Mouse (Mus musculus): ENCODE measurements around the gene Flnc. TPM values are rescaled to one million over a fixed set of nuclear protein-coding genes. Genes with fewer than 3 reads are reported as not detected.

Flnc gene
- polyA plus RNA-seq, 2 experiments, result 0.14 to 0.23 TPM

DNA sequence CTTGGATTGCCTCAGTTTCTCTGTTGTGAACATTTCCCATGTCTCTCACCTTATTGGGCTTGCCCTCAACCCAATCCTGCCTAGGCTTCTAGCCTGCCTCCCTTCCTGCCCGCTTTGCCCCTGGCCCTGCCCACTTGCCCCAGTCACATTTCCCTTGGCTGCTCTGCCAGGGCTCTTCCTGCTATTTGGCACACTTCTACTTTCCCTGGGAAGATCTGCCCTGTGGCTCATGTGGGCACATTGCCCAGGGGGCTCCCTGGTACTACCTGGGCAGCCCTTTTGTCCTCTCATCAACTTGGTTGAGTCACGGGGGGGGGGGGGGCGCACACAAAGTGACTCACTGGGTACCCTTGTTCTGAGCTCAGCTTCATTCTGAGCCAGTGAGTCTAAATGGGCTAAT is 900 bp upstream of the Flnc start:
- Histone ChIP-seq H3K4me2 (ENCODE audit: low read depth) (no peak overlapping the region), H3K27me3 (ENCODE audit: control insufficient read depth, insufficient read depth, low read length) (peaks cover 43% of the 10 kb centered on the region), H3K27ac (no peak overlapping the region), H3K9me3 (ENCODE audit: control insufficient read depth, low read length) (no peaks in the 10 kb centered on the region), H3K36me3 (replicated peaks; ENCODE audit: control insufficient read depth, insufficient read depth, low read depth) (no peaks in the 10 kb centered on the region), H3K4me3 (ENCODE audit: insufficient read depth in 1 of 2, low read depth in 2 of 2, low read length in 2 of 2) (no peak overlapping the region), H3K9ac (replicated peaks) (no peak overlapping the region), H3K4me1 (replicated peaks; ENCODE audit: control insufficient read depth in 2 of 2, insufficient read depth in 2 of 2, low read length in 1 of 2) (no peaks in the 10 kb centered on the region)
- no peak for TF ChIP-seq EP300 (IDR thresholded peaks at IDR 0.05; ENCODE audit: low read depth)
- no peak for TF ChIP-seq CTCF (IDR thresholded peaks at IDR 0.05; ENCODE audit: low read depth)
- ATAC-seq (ENCODE audit: insufficient read depth), result no peak
- WGBS (ENCODE audit: insufficient replicate concordance), result 30% methylated on average over 3 of the region's 3 CpGs
- no peak for DNase-seq (ENCODE audit: low read depth in 3 of 3, low spot score in 3 of 3)

DNA sequence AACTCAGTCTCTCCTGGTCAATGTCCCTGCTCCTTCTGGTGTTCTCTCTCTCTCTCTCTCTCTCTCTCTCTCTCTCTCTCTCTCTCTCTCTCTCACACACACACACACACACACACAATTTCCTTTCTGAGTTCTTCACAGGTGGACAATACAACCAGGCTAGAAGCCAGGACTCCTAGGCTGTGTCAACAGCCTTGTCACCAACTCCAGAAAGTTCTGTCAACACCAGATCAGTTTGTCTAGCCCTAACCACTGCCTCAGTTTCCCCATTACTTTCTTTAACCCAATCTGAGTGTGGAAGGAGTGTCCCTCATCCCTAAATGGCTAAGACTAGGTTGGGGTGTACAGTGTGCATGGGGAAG is 399 bp upstream of the Flnc start:
- Histone ChIP-seq H3K4me2 (ENCODE audit: low read depth) (peak overlapping the region; percentile 49; the same call in 1 of the 2 replicates), H3K27ac (no peak overlapping the region), H3K27me3 (ENCODE audit: control insufficient read depth, insufficient read depth, low read length) (peaks cover 43% of the 10 kb centered on the region), H3K4me1 (replicated peaks; ENCODE audit: control insufficient read depth in 2 of 2, insufficient read depth in 2 of 2, low read length in 1 of 2) (no peaks in the 10 kb centered on the region), H3K9ac (replicated peaks) (no peak overlapping the region), H3K4me3 (ENCODE audit: insufficient read depth in 1 of 2, low read depth in 2 of 2, low read length in 2 of 2) (peak overlapping the region in 1 of 2 experiments; percentile 35; a peak in 2 of 4 replicates), H3K9me3 (ENCODE audit: control insufficient read depth, low read length) (no peaks in the 10 kb centered on the region), H3K36me3 (replicated peaks; ENCODE audit: control insufficient read depth, insufficient read depth, low read depth) (no peaks in the 10 kb centered on the region)
- TF ChIP-seq CTCF (IDR thresholded peaks at IDR 0.05; ENCODE audit: low read depth) (no peak), EP300 (IDR thresholded peaks at IDR 0.05; ENCODE audit: low read depth) (no peak)
- ATAC-seq (ENCODE audit: insufficient read depth), result no peak
- no peak for DNase-seq (ENCODE audit: low read depth in 3 of 3, low spot score in 3 of 3)

DNA sequence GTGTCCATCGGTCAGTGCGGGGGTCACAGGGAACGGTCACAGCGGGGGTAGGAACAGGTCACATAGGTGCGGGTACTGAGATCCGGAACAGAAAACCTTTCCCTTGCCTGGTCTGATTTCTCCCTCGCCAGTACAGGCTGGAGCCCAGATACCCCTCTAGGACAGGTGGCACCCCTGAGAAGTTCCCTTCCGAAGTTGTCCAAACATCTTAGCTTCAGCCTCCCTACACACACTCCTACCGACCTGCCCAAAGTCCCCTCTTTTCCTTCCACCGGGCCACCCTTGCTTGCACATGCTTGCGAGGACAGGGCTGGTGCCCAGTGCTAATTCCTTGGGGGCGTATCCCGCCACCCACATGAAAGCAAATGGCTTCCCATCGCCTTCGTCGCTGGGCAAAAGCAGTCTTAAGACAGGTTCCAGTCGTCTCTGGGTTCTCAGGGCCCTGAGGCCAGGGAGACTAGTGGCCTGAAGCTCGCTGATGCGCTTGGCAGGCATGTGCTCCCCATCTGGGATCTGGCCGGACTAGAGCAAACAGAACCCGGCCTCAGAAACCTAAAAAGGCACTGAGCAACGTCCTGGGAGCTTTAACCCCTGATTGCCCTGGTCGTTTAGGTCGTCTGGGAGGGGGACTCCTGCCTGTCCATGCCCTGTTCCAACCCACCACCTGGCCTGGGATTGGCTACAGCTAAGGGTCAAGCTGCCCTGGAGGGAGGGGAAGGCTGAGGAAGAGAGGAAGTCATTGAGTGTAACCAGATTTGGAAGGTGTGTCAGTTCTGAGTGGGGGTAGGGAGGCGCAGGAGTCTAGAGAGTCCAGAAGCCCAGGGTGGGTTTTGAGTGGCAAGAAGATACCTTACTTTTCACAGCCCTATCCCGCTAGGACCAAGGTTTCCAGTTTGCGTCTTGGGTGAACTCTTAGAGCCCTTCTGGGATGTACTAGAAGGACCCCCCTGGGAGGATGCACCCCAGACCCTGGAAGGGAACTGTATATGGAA is 1.0 kb downstream of the Flnc start:
- H3K27me3 ChIP-seq (ENCODE audit: control insufficient read depth, insufficient read depth, low read length), result peaks cover 43% of the 10 kb centered on the region
- H3K4me3 ChIP-seq (ENCODE audit: insufficient read depth in 1 of 2, low read depth in 2 of 2, low read length in 2 of 2), result peak overlapping the region; percentile 16 to 35; a peak in 2 of 4 replicates
- H3K4me1 ChIP-seq (replicated peaks; ENCODE audit: control insufficient read depth in 2 of 2, insufficient read depth in 2 of 2, low read length in 1 of 2), result no peaks in the 10 kb centered on the region
- no peak for DNase-seq (ENCODE audit: low read depth in 3 of 3, low spot score in 3 of 3)
- H3K27ac ChIP-seq, result no peak overlapping the region
- no peaks in the 10 kb centered on the region for H3K9me3 ChIP-seq (ENCODE audit: control insufficient read depth, low read length)
- H3K4me2 ChIP-seq (ENCODE audit: low read depth), result no peak overlapping the region; the same call in 1 of the 2 replicates
- WGBS (ENCODE audit: insufficient replicate concordance), result 5% methylated on average over 27 of the region's 27 CpGs
- no peak for ATAC-seq (ENCODE audit: insufficient read depth)
- H3K9ac ChIP-seq (replicated peaks), result no peak overlapping the region
- no peak for TF ChIP-seq CTCF (IDR thresholded peaks at IDR 0.05; ENCODE audit: low read depth)
- TF ChIP-seq EP300 (IDR thresholded peaks at IDR 0.05; ENCODE audit: low read depth), result no peak
- no peaks in the 10 kb centered on the region for H3K36me3 ChIP-seq (replicated peaks; ENCODE audit: control insufficient read depth, insufficient read depth, low read depth)

DNA sequence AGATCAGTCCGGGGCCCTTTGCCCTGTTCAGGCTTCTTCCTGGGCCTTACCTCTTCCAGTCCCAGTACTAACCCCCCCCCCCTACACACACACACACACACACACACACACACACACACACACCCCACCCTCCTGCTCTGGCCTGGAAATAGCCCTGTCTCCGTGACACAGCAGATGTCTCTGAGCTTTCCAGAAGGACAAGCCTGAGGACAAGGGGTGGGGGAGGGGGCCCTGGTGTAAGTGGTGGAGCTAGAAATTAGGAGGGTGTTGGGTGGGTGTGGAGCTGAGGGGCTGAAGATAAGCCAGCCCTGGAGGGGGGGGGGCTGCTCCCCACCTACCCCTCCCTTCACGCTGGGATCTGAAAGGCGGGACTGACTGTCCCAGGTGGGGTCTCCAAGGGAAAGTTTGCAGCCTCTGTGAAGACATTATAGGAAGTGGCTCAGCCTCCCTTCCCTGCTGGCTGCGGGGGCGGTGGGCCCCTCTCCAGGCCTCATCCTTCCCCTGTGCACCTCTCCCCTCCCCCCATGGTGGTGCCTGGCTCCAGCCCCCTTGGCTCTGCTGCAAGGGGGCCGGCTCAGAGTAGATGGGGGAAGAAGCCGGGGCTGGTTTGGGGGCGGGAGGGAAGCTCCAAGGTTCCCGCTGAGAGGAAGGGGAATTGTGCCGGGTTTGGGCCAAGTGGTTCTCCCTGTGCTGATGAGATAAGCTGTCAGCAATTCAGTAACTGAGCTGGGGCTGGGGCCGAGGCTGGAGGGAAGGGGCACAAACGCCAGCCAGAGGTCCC is 2.0 kb downstream of the Flnc start:
- H3K4me3 ChIP-seq (ENCODE audit: insufficient read depth in 1 of 2, low read depth in 2 of 2, low read length in 2 of 2), result peak overlapping the region in 1 of 2 experiments; percentile 1; a peak in 1 of 4 replicates
- H3K9me3 ChIP-seq (ENCODE audit: control insufficient read depth, low read length), result no peaks in the 10 kb centered on the region
- ATAC-seq (ENCODE audit: insufficient read depth) (no peak), DNase-seq (ENCODE audit: low read depth in 3 of 3, low spot score in 3 of 3) (no peak)
- TF ChIP-seq CTCF (IDR thresholded peaks at IDR 0.05; ENCODE audit: low read depth) (no peak), EP300 (IDR thresholded peaks at IDR 0.05; ENCODE audit: low read depth) (no peak)
- WGBS (ENCODE audit: insufficient replicate concordance), result under 1% methylated on average over 13 of the region's 13 CpGs
- no peaks in the 10 kb centered on the region for H3K36me3 ChIP-seq (replicated peaks; ENCODE audit: control insufficient read depth, insufficient read depth, low read depth)
- H3K4me1 ChIP-seq (replicated peaks; ENCODE audit: control insufficient read depth in 2 of 2, insufficient read depth in 2 of 2, low read length in 1 of 2), result no peaks in the 10 kb centered on the region
- no peak overlapping the region for H3K9ac ChIP-seq (replicated peaks)
- peaks cover 43% of the 10 kb centered on the region for H3K27me3 ChIP-seq (ENCODE audit: control insufficient read depth, insufficient read depth, low read length)
- H3K27ac ChIP-seq, result no peak overlapping the region
- H3K4me2 ChIP-seq (ENCODE audit: low read depth), result no peak overlapping the region
